Mouse (Mus musculus) lung, embryonic 16.5 days (tissue): ENCODE results near the gene 2210407C18Rik. TPM values are rescaled to one million over a fixed set of nuclear protein-coding genes. Genes with fewer than 3 reads are reported as not detected.

Experiments used
- ATAC-seq: fragments of 200-750 bp; cut with Nextera tagmentation; 2 replicates; pipeline ENCODE4 v1.8.0; 2017; ENCODE audit warnings: low read depth, mild to moderate bottlenecking, moderate library complexity
- H3K27ac ChIP-seq: fragments of 300-500 bp; sonication (generic); 2 replicates; pipeline ENCODE4 v1.5.1; 2014; ENCODE audit warnings: mild to moderate bottlenecking, control low read depth, low read length
- H3K27me3 ChIP-seq: fragments of 300-500 bp; sonication (generic); 2 replicates; pipeline ENCODE4 v1.6.1; 2014; ENCODE audit warnings: low read depth, low read length, mixed read lengths; ENCODE audit not compliant: control insufficient read depth, insufficient read depth
- H3K36me3 ChIP-seq: fragments of 300-500 bp; sonication (generic); 2 replicates; pipeline ENCODE4 v1.6.1; 2014; ENCODE audit warnings: low read length; ENCODE audit not compliant: control insufficient read depth, insufficient read depth
- H3K4me1 ChIP-seq: fragments of 300-500 bp; sonication (generic); replicated peaks from 2 replicates; pipeline ENCODE4 v1.6.1; 2014; ENCODE audit warnings: low read length, mixed read lengths; ENCODE audit not compliant: control insufficient read depth, insufficient read depth
- H3K4me2 ChIP-seq: fragments of 300-500 bp; sonication (generic); 2 replicates; pipeline ENCODE4 v1.6.1; 2014; ENCODE audit warnings: low read depth, low read length, control low read depth
- H3K4me3 ChIP-seq: fragments of 300-500 bp; sonication (generic); 2 replicates; pipeline ENCODE4 v1.5.1; 2014; ENCODE audit warnings: mild to moderate bottlenecking, low read length, control low read depth
- H3K9ac ChIP-seq: fragments of 300-500 bp; sonication (generic); 2 replicates; pipeline ENCODE4 v1.6.1; 2014; ENCODE audit warnings: low read length, control low read depth
- H3K9me3 ChIP-seq: fragments of 300-500 bp; sonication (generic); 2 replicates; pipeline ENCODE4 v1.6.1; 2016; ENCODE audit warnings: low read length; ENCODE audit not compliant: control insufficient read depth
- WGBS: fragments of 180-500 bp; shearing (Covaris S2); extraction: QIAGEN DNeasy Blood & Tissue Kit; methylation state at CpG from one replicate; pipeline ENCODE4 v1.1.7; 2014; 5-methylcytosine and 5-hydroxymethylcytosine counted together
- polyA plus RNA-seq: library from polyadenylated mRNA; unstranded; fragments of >200 nt; fragmentation: Nextera tagmentation; extraction: Ambion mirVana; gene quantifications from 2 replicates; pipeline ENCODE4 v1.2.1, GENCODE M21; 2015

The 2210407C18Rik gene
- polyA plus RNA-seq, 1 experiment from 2014 or later: not detected

DNA sequence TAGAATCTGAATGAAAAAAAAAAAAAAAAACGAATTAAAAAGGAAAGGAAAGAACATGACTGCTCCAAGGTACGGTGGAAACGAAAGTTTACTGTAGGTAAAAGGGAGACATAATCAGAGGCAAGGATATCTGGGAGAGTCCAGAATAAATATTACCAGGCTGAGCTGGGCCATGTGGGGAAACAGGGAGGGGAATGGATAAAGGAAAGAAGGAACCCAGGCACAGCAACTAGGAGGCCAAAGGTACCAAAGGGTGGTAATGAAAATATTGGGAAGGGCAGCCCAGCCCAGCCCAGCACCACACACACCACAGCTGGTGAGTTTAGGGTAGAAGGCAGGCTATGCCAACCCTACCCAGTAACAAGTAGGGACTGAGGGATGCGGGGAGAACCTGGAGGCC, 19.0 kb upstream of the 2210407C18Rik start:
- H3K4me1 ChIP-seq: no peaks in the 10 kb centered on the region
- no peaks in the 10 kb centered on the region for H3K9me3 ChIP-seq
- ATAC-seq: no peak
- no peak overlapping the region for H3K9ac ChIP-seq
- no peak overlapping the region for H3K4me3 ChIP-seq
- H3K4me2 ChIP-seq: no peak overlapping the region
- 54% methylated on average over 4 of the region's 4 CpGs for WGBS
- H3K27ac ChIP-seq: no peak overlapping the region
- H3K27me3 ChIP-seq: no peaks in the 10 kb centered on the region; the same call in 1 of the 2 replicates
- H3K36me3 ChIP-seq: no peaks in the 10 kb centered on the region

DNA sequence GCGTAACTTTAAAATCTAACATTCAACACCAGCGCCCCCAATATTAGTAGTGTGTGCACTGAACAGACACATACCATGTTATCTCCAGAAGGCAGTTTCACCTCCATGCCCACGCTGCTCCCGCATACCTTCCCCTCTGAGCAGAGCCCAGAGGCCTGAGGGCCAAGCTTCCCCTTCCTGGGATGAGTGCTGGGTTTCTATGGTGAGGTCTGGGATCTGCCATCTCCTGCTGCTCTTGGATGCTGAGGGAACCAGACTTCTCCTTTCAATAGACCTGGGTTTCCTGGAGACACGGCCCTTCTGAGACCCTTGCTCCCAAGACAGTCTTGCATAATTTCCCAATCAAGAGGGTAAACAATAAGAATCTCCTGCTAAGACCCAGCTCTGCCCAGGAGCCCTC, 14.5 kb upstream of the 2210407C18Rik start, which contains the start of gene Olfr323:
TSS of gene Olfr323 (minus strand) at position 101 of the 400 bp plus-strand sequence.
- Histone ChIP-seq H3K27ac (no peak within 1 kb of the TSS), H3K27me3 (no peaks in the 10 kb centered on the region), H3K9ac (no peak within 1 kb of the TSS), H3K4me3 (no peak within 1 kb of the TSS), H3K36me3 (no peaks in the 10 kb centered on the region), H3K4me2 (no peak within 1 kb of the TSS), H3K4me1 (no peaks in the 10 kb centered on the region), H3K9me3 (no peaks in the 10 kb centered on the region)
- whole genome bisulfite sequencing: 68% methylated on average over 5 of the region's 5 CpGs
- no peak for ATAC-seq

GRCm38 (mm10) chr11:58626146-58626545, 10.3 kb upstream of the 2210407C18Rik start:
- Histone ChIP-seq H3K4me1 (no peaks in the 10 kb centered on the region), H3K9ac (no peak overlapping the region), H3K36me3 (no peaks in the 10 kb centered on the region), H3K27ac (no peak overlapping the region), H3K9me3 (no peaks in the 10 kb centered on the region), H3K27me3 (no peaks in the 10 kb centered on the region), H3K4me3 (no peak overlapping the region), H3K4me2 (no peak overlapping the region)
- WGBS: 46% methylated on average over 4 of the region's 4 CpGs
- ATAC-seq: no peak

GRCm38 (mm10) chr11:58618793-58619192, 2.9 kb upstream of the 2210407C18Rik start:
- H3K27ac ChIP-seq: no peak overlapping the region
- no peak for ATAC-seq

DNA sequence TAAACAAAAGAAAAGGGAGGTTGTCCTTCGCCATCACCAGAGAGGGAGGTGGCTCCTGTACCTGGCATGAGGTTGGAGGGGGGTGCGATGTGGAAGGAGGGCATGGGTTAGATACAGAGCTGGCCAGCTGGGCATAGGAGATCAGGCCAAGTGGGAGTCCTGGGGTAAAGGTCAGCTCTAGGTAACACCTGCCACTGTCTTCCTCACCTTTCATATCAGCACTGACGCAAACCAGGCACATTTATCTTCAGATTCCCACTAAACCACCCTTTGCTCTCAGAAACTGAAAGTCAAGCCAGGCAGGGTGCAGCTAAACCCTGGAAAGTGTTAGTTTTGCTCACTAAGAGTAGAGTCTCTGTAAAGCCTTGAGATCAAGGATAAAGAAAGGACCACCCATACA, 2.5 kb upstream of the 2210407C18Rik start:
- H3K36me3 ChIP-seq: no peaks in the 10 kb centered on the region
- 43% methylated on average over 3 of the region's 3 CpGs for WGBS
- H3K4me1 ChIP-seq: no peaks in the 10 kb centered on the region
- H3K4me2 ChIP-seq: no peak overlapping the region
- no peaks in the 10 kb centered on the region for H3K9me3 ChIP-seq
- H3K27ac ChIP-seq: no peak overlapping the region
- H3K27me3 ChIP-seq: no peaks in the 10 kb centered on the region
- no peak overlapping the region for H3K4me3 ChIP-seq
- no peak overlapping the region for H3K9ac ChIP-seq
- ATAC-seq: no peak

More at GRCm38 (mm10) chr11:58618793-58619192, 2.9 kb upstream of the 2210407C18Rik start:
- no peak overlapping the region for H3K4me2 ChIP-seq
- H3K9ac ChIP-seq: no peak overlapping the region
- no peak overlapping the region for H3K4me3 ChIP-seq
- no peaks in the 10 kb centered on the region for H3K4me1 ChIP-seq
- no peaks in the 10 kb centered on the region for H3K36me3 ChIP-seq
- no peaks in the 10 kb centered on the region for H3K9me3 ChIP-seq
- WGBS: 64% methylated on average over 6 of the region's 6 CpGs
- H3K27me3 ChIP-seq: no peaks in the 10 kb centered on the region

GRCm38 (mm10) chr11:58614526-58614925, 1.3 kb downstream of the 2210407C18Rik start:
- no peak; the same call in 1 of the 2 replicates for ATAC-seq
- H3K4me3 ChIP-seq: no peak overlapping the region
- H3K27ac ChIP-seq: no peak overlapping the region
- H3K27me3 ChIP-seq: no peaks in the 10 kb centered on the region
- no peak overlapping the region for H3K4me2 ChIP-seq
- H3K36me3 ChIP-seq: no peaks in the 10 kb centered on the region
- H3K9ac ChIP-seq: no peak overlapping the region
- no peaks in the 10 kb centered on the region for H3K9me3 ChIP-seq
- H3K4me1 ChIP-seq: no peaks in the 10 kb centered on the region

- H3K4me3 ChIP-seq: no peak overlapping the region
- H3K9ac ChIP-seq: no peak overlapping the region
- H3K9me3 ChIP-seq: no peaks in the 10 kb centered on the region
- no peaks in the 10 kb centered on the region for H3K4me1 ChIP-seq
- 37% methylated on average over 3 of the region's 3 CpGs for WGBS
- H3K4me2 ChIP-seq: no peak overlapping the region
- no peak; the same call in 1 of the 2 replicates for ATAC-seq
- H3K36me3 ChIP-seq: no peaks in the 10 kb centered on the region
- H3K27me3 ChIP-seq: no peaks in the 10 kb centered on the region
- H3K27ac ChIP-seq: no peak overlapping the region
Measured at GRCm38 (mm10) chr11:58613359-58613758, 2.5 kb downstream of the 2210407C18Rik start.

DNA sequence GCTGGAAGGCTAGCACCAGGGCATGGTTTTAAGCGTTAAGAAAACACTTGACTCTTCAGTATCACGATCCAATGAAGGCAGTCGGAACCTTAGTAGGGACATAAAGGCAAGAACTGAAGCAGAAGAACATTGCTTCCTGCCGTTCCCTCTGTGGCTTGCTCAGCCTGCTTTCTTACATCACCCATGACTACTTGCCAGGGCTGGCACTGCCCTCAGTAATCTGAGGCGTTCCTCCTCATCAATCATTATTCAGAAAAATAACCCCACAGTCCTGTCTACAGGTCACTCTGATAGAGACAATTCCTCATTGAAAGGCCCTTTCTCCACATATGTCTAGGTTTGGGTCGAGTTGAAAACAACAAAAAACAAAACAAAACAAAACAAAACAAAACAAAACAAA, 8.8 kb downstream of the 2210407C18Rik start:
- no peak overlapping the region for H3K4me3 ChIP-seq
- no peak for ATAC-seq
- no peaks in the 10 kb centered on the region for H3K4me1 ChIP-seq
- no peak overlapping the region for H3K4me2 ChIP-seq
- H3K9ac ChIP-seq: no peak overlapping the region
- no peak overlapping the region for H3K27ac ChIP-seq
- H3K27me3 ChIP-seq: no peaks in the 10 kb centered on the region
- H3K36me3 ChIP-seq: no peaks in the 10 kb centered on the region
- 65% methylated on average over 6 of the region's 6 CpGs for WGBS
- no peaks in the 10 kb centered on the region for H3K9me3 ChIP-seq

- Histone ChIP-seq H3K27ac (no peak overlapping the region), H3K9me3 (no peaks in the 10 kb centered on the region), H3K4me2 (no peak overlapping the region), H3K4me1 (no peaks in the 10 kb centered on the region), H3K36me3 (no peaks in the 10 kb centered on the region), H3K4me3 (no peak overlapping the region), H3K9ac (no peak overlapping the region), H3K27me3 (no peaks in the 10 kb centered on the region)
- WGBS: 74% methylated on average over 12 of the region's 12 CpGs
- no peak for ATAC-seq
Measured at GRCm38 (mm10) chr11:58606177-58606919, 9.5 kb downstream of the 2210407C18Rik start.
